Mouse (Mus musculus) neural tube, postnatal 0 days (tissue): ENCODE results near the gene Rbp4. TPM values are rescaled to one million over a fixed set of nuclear protein-coding genes. Genes with fewer than 3 reads are reported as not detected.

Source experiments
- polyA plus RNA-seq: library from polyadenylated mRNA; unstranded; fragments of >200 nt; fragmentation: Nextera tagmentation; extraction: Ambion mirVana; gene quantifications from 2 replicates; pipeline ENCODE4 v1.2.1, GENCODE M21; 2015

Rbp4 gene
- 15.1 and 29.3 TPM in 2 replicates for polyA plus RNA-seq

DNA sequence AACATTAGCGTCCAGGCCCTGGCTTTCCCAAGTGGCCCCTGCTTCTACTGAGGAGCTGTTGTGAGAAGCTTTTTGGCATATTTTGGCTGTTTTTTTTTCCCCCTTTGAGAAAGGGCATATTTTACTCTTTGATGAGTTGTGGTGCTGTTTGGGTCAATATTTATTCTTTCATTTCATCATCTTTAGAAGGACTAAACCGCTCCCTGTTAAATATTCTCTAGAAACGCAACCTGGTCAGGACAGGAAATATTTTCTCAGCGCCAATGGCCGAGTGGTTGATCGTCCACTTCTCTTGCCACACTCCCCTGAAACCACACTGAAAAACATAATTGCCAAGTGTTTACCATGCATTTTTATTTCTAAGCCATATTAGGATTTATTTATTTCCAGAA lies at the start of gene Rbp4:
Gene Rbp4, minus strand, starts transcription at position 63 of the 392 bp plus-strand sequence.

DNA sequence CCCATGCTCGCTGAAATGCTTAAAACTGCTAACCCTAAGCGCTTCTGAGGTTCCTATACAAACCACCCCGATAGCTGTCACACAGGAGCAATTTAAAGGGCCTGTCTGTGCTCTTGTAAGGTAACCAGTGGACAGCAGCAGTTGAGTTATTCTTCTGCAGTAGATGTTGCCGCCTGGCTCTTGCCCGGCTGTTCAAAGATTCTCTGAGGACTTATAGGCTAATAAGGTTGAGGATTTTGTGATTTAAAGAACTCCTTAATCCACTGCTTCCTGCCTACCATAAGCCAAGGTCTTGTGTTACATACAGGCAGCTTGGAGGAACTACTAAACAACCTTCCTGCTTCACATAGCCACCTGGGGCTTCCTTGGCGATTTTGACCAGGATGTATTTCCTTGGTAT lies 7.4 kb upstream of the Rbp4 start, which contains the start of gene Pde6c:
Gene Pde6c, plus strand, starts transcription at position 301 of the 400 bp plus-strand sequence.

DNA sequence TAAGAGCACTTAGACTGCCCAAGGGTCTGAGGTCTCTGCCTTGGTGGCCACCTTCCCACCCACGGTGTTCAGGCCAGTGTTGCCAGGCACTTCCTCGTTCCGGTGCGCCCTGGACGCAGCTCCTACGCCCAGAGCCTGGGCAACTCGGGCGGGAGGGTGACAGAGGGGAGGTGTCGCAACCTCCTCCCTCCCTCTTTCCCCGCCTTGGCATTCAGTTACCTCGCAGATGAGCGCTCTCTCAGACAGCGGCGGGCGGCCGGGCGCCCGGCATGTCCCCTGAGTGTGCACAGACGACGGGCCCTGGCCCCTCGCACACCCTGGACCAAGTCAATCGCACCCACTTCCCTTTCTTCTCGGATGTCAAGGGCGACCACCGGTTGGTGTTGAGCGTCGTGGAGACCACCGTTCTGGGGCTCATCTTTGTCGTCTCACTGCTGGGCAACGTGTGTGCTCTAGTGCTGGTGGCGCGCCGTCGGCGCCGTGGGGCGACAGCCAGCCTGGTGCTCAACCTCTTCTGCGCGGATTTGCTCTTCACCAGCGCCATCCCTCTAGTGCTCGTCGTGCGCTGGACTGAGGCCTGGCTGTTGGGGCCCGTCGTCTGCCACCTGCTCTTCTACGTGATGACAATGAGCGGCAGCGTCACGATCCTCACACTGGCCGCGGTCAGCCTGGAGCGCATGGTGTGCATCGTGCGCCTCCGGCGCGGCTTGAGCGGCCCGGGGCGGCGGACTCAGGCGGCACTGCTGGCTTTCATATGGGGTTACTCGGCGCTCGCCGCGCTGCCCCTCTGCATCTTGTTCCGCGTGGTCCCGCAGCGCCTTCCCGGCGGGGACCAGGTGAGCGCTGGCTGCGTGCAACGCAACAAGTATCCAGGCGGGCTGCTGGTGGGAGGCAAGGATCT lies 28.0 kb downstream of the Rbp4 start, which contains the start of gene Ffar4:
Gene Ffar4, plus strand, starts transcription at position 214 of the 901 bp plus-strand sequence.

Other genes starting within 250 kb of the Rbp4 start
- 1.5 and 2.3 TPM in 2 replicates for gene Myof, start 81.7 kb downstream of the Rbp4 start, polyA plus RNA-seq
- gene Cep55, start 70.3 kb downstream of the Rbp4 start, polyA plus RNA-seq: 2.1 and 2.8 TPM in 2 replicates
- gene Ffar4, start 28.2 kb downstream of the Rbp4 start, polyA plus RNA-seq: 0.43 and 0.53 TPM in 2 replicates
- gene Pde6c, start 7.5 kb upstream of the Rbp4 start, polyA plus RNA-seq: not detected in 2 replicates
- 27.6 and 29.2 TPM in 2 replicates for gene Fra10ac1, start 98.9 kb upstream of the Rbp4 start, polyA plus RNA-seq
- 25.0 and 26.6 TPM in 2 replicates for gene Lgi1, start 139.3 kb upstream of the Rbp4 start, polyA plus RNA-seq